Mouse (Mus musculus) cerebellum, adult 11-12 months (tissue): ENCODE measurements around the gene Ccnq.
"Not testable (repeated sequence)": the region's sequence is repeated elsewhere in the genome, so short reads cannot be mapped to it uniquely, and the experiment has no call there.

Experiments
- DNase-seq: peaks from one replicate; pipeline ENCODE4 v3.0.0; 2022

The Ccnq gene

GRCm38 (mm10) chr11:78755299-78755698 is 3.8 kb upstream of the Ccnq start:
- DNase-seq: no peak

GRCm38 (mm10) chr11:78754177-78754576 is 2.6 kb upstream of the Ccnq start:
- DNase-seq: not testable (repeated sequence)

- no peak for DNase-seq
These were observed 1.7 kb upstream of the Ccnq start for GRCm38 (mm10) chr11:78753183-78753582.

GRCm38 (mm10) chr11:78751843-78752203 is 294 bp upstream of the Ccnq start:
- no peak for DNase-seq

- no peak for DNase-seq
These were observed 5.3 kb downstream of the Ccnq start for GRCm38 (mm10) chr11:78746264-78746663.

GRCm38 (mm10) chr11:78745475-78745874 is 6.1 kb downstream of the Ccnq start:
- no peak for DNase-seq

- no peak for DNase-seq
These were observed 9.1 kb downstream of the Ccnq start for GRCm38 (mm10) chr11:78742461-78742860.

- DNase-seq: no peak
These were observed 9.6 kb downstream of the Ccnq start for GRCm38 (mm10) chr11:78741958-78742357.

- DNase-seq: no peak
These were observed 12.2 kb downstream of the Ccnq start for GRCm38 (mm10) chr11:78739361-78739760.

- DNase-seq: no peak
These were observed 14.6 kb downstream of the Ccnq start for GRCm38 (mm10) chr11:78736877-78737408.

GRCm38 (mm10) chr11:78735168-78735567 is 16.4 kb downstream of the Ccnq start:
- DNase-seq: no peak

- no peak for DNase-seq
These were observed 18.9 kb downstream of the Ccnq start for GRCm38 (mm10) chr11:78732619-78733018.

GRCm38 (mm10) chr11:78730902-78731301 is 20.6 kb downstream of the Ccnq start:
- no peak for DNase-seq

- DNase-seq: no peak
These were observed 23.5 kb downstream of the Ccnq start for GRCm38 (mm10) chr11:78728041-78728440.

GRCm38 (mm10) chr11:78726366-78726765 is 25.2 kb downstream of the Ccnq start:
- DNase-seq: no peak

- DNase-seq: no peak
These were observed 26.7 kb downstream of the Ccnq start for GRCm38 (mm10) chr11:78724792-78725191.

- no peak for DNase-seq
These were observed 30.1 kb downstream of the Ccnq start for GRCm38 (mm10) chr11:78721419-78721818.

GRCm38 (mm10) chr11:78717655-78718054 is 33.9 kb downstream of the Ccnq start:
- no peak for DNase-seq

GRCm38 (mm10) chr11:78708642-78709041 is 42.9 kb downstream of the Ccnq start:
- no peak for DNase-seq

GRCm38 (mm10) chr11:78706026-78706425 is 45.5 kb downstream of the Ccnq start:
- no peak for DNase-seq

GRCm38 (mm10) chr11:78703085-78703484 is 48.4 kb downstream of the Ccnq start:
- no peak for DNase-seq

GRCm38 (mm10) chr11:78702319-78702718 is 49.2 kb downstream of the Ccnq start:
- no peak for DNase-seq
